Mouse (Mus musculus) intestine, postnatal 0 days (tissue): ENCODE measurements around the gene Brwd1. TPM values are rescaled to one million over a fixed set of nuclear protein-coding genes. Genes with fewer than 3 reads are reported as not detected.
A peak's percentile ranks its signal among the peaks of the same experiment; 100 is the strongest.

Experiments
- ATAC-seq: fragments of 200-750 bp; cut with Nextera tagmentation; 2 replicates; pipeline ENCODE4 v1.8.0; 2017; ENCODE audit warnings: mild to moderate bottlenecking, moderate TSS enrichment, moderate library complexity
- H3K27ac ChIP-seq: fragments of 300-500 bp; sonication (generic); 2 replicates; pipeline ENCODE4 v1.5.1; 2014; ENCODE audit warnings: mild to moderate bottlenecking, low read depth, low read length, moderate library complexity
- H3K27me3 ChIP-seq: fragments of 300-500 bp; sonication (generic); replicated peaks from 2 replicates; pipeline ENCODE4 v1.6.1; 2014; ENCODE audit warnings: low read length, mixed read lengths; ENCODE audit not compliant: control insufficient read depth, insufficient read depth
- H3K36me3 ChIP-seq: fragments of 300-500 bp; sonication (generic); 2 replicates; pipeline ENCODE4 v1.6.1; 2014; ENCODE audit warnings: mild to moderate bottlenecking, moderate library complexity; ENCODE audit not compliant: control insufficient read depth, insufficient read depth
- H3K4me1 ChIP-seq: fragments of 300-500 bp; sonication (generic); replicated peaks from 2 replicates; pipeline ENCODE4 v1.6.1; 2014; ENCODE audit warnings: antibody characterized with exemption, low read length, mixed read lengths; ENCODE audit not compliant: control insufficient read depth, insufficient read depth
- H3K4me2 ChIP-seq: fragments of 300-500 bp; sonication (generic); replicated peaks from 2 replicates; pipeline ENCODE4 v1.6.1; 2014; ENCODE audit warnings: low read depth, mild to moderate bottlenecking, moderate library complexity
- H3K4me3 ChIP-seq: fragments of 300-500 bp; sonication (generic); 2 replicates; pipeline ENCODE4 v1.5.1; 2014; ENCODE audit warnings: low read depth, low read length
- H3K9ac ChIP-seq: fragments of 300-500 bp; sonication (generic); 2 replicates; pipeline ENCODE4 v1.6.1; 2014; ENCODE audit warnings: mild to moderate bottlenecking, low read depth, low read length
- H3K9me3 ChIP-seq: fragments of 300-500 bp; sonication (generic); 2 replicates; pipeline ENCODE4 v1.6.1; 2016; ENCODE audit warnings: mixed run types; ENCODE audit not compliant: control insufficient read depth
- CTCF ChIP-seq: sonication (generic); IDR thresholded peaks from 2 replicates; pipeline ENCODE4 v1.5.1; 2016; ENCODE audit warnings: low read depth, mild to moderate bottlenecking, control low read depth, antibody characterized with exemption, moderate library complexity
- WGBS: fragments of 180-500 bp; shearing (Covaris S2); extraction: QIAGEN DNeasy Blood & Tissue Kit; methylation state at CpG from one replicate; pipeline ENCODE4 v1.1.7; 2014; 5-methylcytosine and 5-hydroxymethylcytosine counted together
- microRNA-seq: library from miRNA; unstranded; fragments of <30 nt; microRNA quantifications from one replicate; pipeline ENCODE4, GENCODE M21; 2016
- polyA plus RNA-seq: library from polyadenylated mRNA; unstranded; fragments of >200 nt; fragmentation: Nextera tagmentation; extraction: Ambion mirVana; gene quantifications from 2 replicates; pipeline ENCODE4 v1.2.1, GENCODE M21; 2015

Gene Brwd1
- polyA plus RNA-seq, 1 experiment from 2014 or later, result 19.9 TPM

- H3K27ac ChIP-seq, result no peak overlapping the region
- H3K4me2 ChIP-seq, result no peak overlapping the region
- no peak overlapping the region for H3K9ac ChIP-seq
- ATAC-seq, result no peak
- WGBS, result 74% methylated on average over 5 of the region's 5 CpGs
- H3K4me3 ChIP-seq, result no peak overlapping the region
- no peaks in the 10 kb centered on the region for H3K36me3 ChIP-seq
- TF ChIP-seq CTCF, result no peak
- H3K4me1 ChIP-seq, result no peaks in the 10 kb centered on the region
- H3K27me3 ChIP-seq, result no peaks in the 10 kb centered on the region
- no peaks in the 10 kb centered on the region for H3K9me3 ChIP-seq
These were observed 126.5 kb downstream of the Brwd1 start for GRCm38 (mm10) chr16:95955716-95956346.

GRCm38 (mm10) chr16:95954341-95954740 lies 128.0 kb downstream of the Brwd1 start:
- Histone ChIP-seq H3K27me3 (no peaks in the 10 kb centered on the region), H3K4me1 (no peaks in the 10 kb centered on the region), H3K27ac (no peak overlapping the region), H3K36me3 (no peaks in the 10 kb centered on the region), H3K4me3 (no peak overlapping the region), H3K9ac (no peak overlapping the region), H3K9me3 (no peaks in the 10 kb centered on the region), H3K4me2 (no peak overlapping the region)
- TF ChIP-seq CTCF, result 0 out of 2 replicates have a peak, but pooled peaks have one; percentile 20
- no peak for ATAC-seq
- WGBS, result 88% methylated on average over 3 of the region's 3 CpGs

- H3K27me3 ChIP-seq, result no peaks in the 10 kb centered on the region
- no peaks in the 10 kb centered on the region for H3K9me3 ChIP-seq
- no peak for ATAC-seq
- H3K4me1 ChIP-seq, result no peaks in the 10 kb centered on the region
- WGBS, result 90% methylated on average over 4 of the region's 4 CpGs
- TF ChIP-seq CTCF, result no peak
- H3K36me3 ChIP-seq, result no peaks in the 10 kb centered on the region
- no peak overlapping the region for H3K9ac ChIP-seq
- no peak overlapping the region for H3K4me2 ChIP-seq
- H3K4me3 ChIP-seq, result no peak overlapping the region
- no peak overlapping the region for H3K27ac ChIP-seq
These were observed 129.1 kb downstream of the Brwd1 start for GRCm38 (mm10) chr16:95953159-95953650.

GRCm38 (mm10) chr16:95951471-95951870 lies 130.9 kb downstream of the Brwd1 start:
- Histone ChIP-seq H3K27me3 (no peaks in the 10 kb centered on the region), H3K27ac (no peak overlapping the region), H3K36me3 (no peaks in the 10 kb centered on the region), H3K4me2 (no peak overlapping the region), H3K4me1 (no peaks in the 10 kb centered on the region), H3K9me3 (no peaks in the 10 kb centered on the region), H3K4me3 (no peak overlapping the region), H3K9ac (no peak overlapping the region)
- no peak for TF ChIP-seq CTCF
- 97% methylated on average over 2 of the region's 2 CpGs for WGBS
- ATAC-seq, result no peak

GRCm38 (mm10) chr16:95945389-95946311 lies 136.7 kb downstream of the Brwd1 start:
- H3K27me3 ChIP-seq, result no peaks in the 10 kb centered on the region
- H3K4me1 ChIP-seq, result no peaks in the 10 kb centered on the region
- H3K9me3 ChIP-seq, result no peaks in the 10 kb centered on the region
- H3K36me3 ChIP-seq, result no peaks in the 10 kb centered on the region
- ATAC-seq, result peak; percentile 71
- peak; percentile 97 for TF ChIP-seq CTCF
- no peak overlapping the region for H3K4me3 ChIP-seq
- H3K4me2 ChIP-seq, result no peak overlapping the region; the same call in 1 of the 2 replicates
- H3K27ac ChIP-seq, result no peak overlapping the region
- H3K9ac ChIP-seq, result no peak overlapping the region
- 26% methylated on average over 20 of the region's 20 CpGs for WGBS

GRCm38 (mm10) chr16:95943186-95943585 lies 139.1 kb downstream of the Brwd1 start:
- H3K9ac ChIP-seq, result no peak overlapping the region
- no peaks in the 10 kb centered on the region for H3K9me3 ChIP-seq
- no peaks in the 10 kb centered on the region for H3K36me3 ChIP-seq
- no peak overlapping the region for H3K27ac ChIP-seq
- H3K27me3 ChIP-seq, result no peaks in the 10 kb centered on the region
- no peak overlapping the region for H3K4me2 ChIP-seq
- no peak overlapping the region for H3K4me3 ChIP-seq
- TF ChIP-seq CTCF, result no peak
- 82% methylated on average over 6 of the region's 6 CpGs for WGBS
- H3K4me1 ChIP-seq, result no peaks in the 10 kb centered on the region
- no peak for ATAC-seq

Small RNA genes lying within 50 kb of the gene (microRNA-seq; reads per million reads assigned to microRNA genes)
- gene Gm27833, result not detected

Other genes with a start within 250 kb of the Brwd1 start
- gene Psmg1, start 91.6 kb downstream of the Brwd1 start, polyA plus RNA-seq, result 31.0 and 32.2 TPM in 2 replicates
- 200 and 202 TPM in 2 replicates for gene Hmgn1, start 45.2 kb upstream of the Brwd1 start, polyA plus RNA-seq
- gene Wrb, start 62.9 kb upstream of the Brwd1 start, polyA plus RNA-seq, result 18.3 and 18.5 TPM in 2 replicates
- 0.44 and 0.59 TPM in 2 replicates for gene Lca5l, start 109.7 kb upstream of the Brwd1 start, polyA plus RNA-seq
- gene Sh3bgr, start 117.9 kb upstream of the Brwd1 start, polyA plus RNA-seq, result 25.6 and 28.0 TPM in 2 replicates
- gene B3galt5, start 153.3 kb upstream of the Brwd1 start, polyA plus RNA-seq, result 0.41 and 0.46 TPM in 2 replicates